Mouse (Mus musculus) megakaryocyte-erythroid progenitor cell, adult 5-6 weeks (primary cell): ENCODE results near the gene Gm2381. TPM values are rescaled to one million over a fixed set of nuclear protein-coding genes. Genes with fewer than 3 reads are reported as not detected.
"Not testable (repeated sequence)": the region's sequence is repeated elsewhere in the genome, so short reads cannot be mapped to it uniquely, and the experiment has no call there.

Experiments
- ATAC-seq: replicated peaks from 2 replicates; pipeline ENCODE4 v1.8.0; 2016; ENCODE audit warnings: mild to moderate bottlenecking, inconsistent platforms; ENCODE audit not compliant: severe bottlenecking, poor library complexity, low FRiP score, low TSS enrichment
- total RNA-seq, 2 experiments: library from RNA; stranded (forward) in 1 of 2; stranded (reverse) in 1 of 2; fragments of 200-1000, 215-1000 nt in 1 of 2; fragments of >200 nt in 1 of 2; fragmentation: Nextera tagmentation in 1 of 2; gene quantifications; 2 replicates each; pipeline ENCODE4 v1.2.3; 2014 to 2017

Gene Gm2381
- total RNA-seq (2014; fragmentation: Nextera tagmentation): not detected in 2 replicates
- not detected in 2 replicates for total RNA-seq (2017)

DNA sequence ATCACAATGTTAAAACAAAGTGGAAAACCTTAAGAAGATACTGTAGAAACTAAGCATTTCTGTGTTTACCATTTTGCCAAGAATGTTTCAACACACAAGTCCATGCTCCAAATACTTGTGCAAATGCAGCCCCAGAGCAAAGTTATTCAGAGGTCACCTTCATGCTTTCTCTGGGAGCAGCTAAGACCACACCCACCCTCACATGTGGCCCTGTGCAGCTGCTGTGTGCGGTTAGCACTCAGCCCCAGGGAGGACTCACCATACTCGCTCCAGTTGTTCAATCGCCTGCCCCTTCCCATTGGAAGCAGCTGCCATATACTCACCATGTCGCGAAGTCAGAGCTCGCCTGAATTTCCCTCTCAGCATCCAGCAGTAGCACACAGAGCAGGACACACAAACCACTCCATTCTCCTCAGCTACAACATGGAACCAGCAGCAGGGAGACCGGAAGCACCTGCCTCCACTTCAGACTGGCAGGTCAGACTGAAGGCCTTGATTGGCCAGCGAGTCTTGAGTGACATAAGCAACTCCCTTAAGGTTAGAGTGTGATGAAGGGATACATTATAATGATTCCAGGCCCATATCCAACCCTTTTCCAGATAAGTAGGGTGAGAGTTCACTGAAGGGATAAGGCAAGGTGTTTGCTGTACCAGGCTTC lies at the start of gene Gm2381:
TSS of gene Gm2381 (minus strand) at position 434 of the 658 bp plus-strand sequence.
- ATAC-seq: not testable (repeated sequence)

DNA sequence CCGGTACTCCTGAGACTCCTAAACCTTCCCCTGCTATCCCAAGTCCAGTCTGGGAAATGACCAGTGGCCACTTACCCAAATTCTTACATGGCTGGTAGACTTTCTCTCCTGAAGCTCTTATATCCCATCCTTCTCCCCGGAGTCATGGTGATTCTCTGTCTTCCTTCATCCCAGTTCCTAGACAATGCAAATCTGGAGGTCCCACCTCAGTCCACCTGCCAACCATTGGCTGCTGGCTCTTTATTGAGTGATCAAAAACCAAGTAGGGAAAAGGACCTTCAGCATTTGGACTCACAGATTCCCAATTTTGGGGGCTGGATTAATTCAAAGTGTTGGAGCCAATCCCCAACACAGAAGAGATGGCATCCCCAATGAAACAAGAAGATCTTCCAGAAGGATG lies 31.0 kb upstream of the Gm2381 start:
- ATAC-seq: not testable (repeated sequence)

GRCm38 (mm10) chr7:42878090-42878489 lies 11.1 kb upstream of the Gm2381 start:
- no peak for ATAC-seq

GRCm38 (mm10) chr7:42838366-42838765 lies 28.7 kb downstream of the Gm2381 start:
- ATAC-seq: not testable (repeated sequence)

GRCm38 (mm10) chr7:42832221-42832620 lies 34.8 kb downstream of the Gm2381 start:
- no peak for ATAC-seq

DNA sequence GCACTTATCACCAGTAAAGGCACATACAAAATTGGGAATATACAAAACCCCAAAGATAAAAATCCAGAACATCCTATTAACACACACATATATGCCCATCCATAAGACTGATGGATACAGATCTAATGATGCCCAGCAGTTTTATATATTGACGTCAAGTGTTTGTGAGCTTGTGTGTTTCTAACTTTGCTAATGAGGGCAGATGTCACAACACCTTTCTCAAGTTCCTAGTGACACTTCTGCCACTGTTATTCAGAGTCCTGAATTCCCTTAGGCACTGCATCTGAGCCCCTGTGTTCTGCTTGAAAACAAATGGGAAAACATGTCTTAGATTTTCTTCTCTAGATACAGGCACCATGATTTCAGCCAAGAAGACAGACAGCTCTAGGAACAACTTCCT lies 73.6 kb downstream of the Gm2381 start, which contains the start of gene Vmn2r62:
TSS of gene Vmn2r62 (minus strand) at position 101 of the 400 bp plus-strand sequence.
- ATAC-seq: not testable (repeated sequence)

Other genes with a start within 250 kb of the Gm2381 start
- gene Zfp976, start 224.6 kb downstream of the Gm2381 start, total RNA-seq (2014; fragmentation: Nextera tagmentation): 8.8 and 11.2 TPM in 2 replicates
- 3.0 and 9.3 TPM in 2 replicates for gene Zfp976, start 224.6 kb downstream of the Gm2381 start, total RNA-seq (2017)
- 6.7 and 6.9 TPM in 2 replicates for gene Zfp975, start 174.5 kb downstream of the Gm2381 start, total RNA-seq (2014; fragmentation: Nextera tagmentation)
- 1.6 and 5.6 TPM in 2 replicates for gene Zfp975, start 174.5 kb downstream of the Gm2381 start, total RNA-seq (2017)
- gene Gm17067, start 140.2 kb downstream of the Gm2381 start, total RNA-seq (2014; fragmentation: Nextera tagmentation): not detected in 2 replicates
- gene Gm17067, start 140.2 kb downstream of the Gm2381 start, total RNA-seq (2017): not detected in 2 replicates
- not detected in 2 replicates for gene Vmn2r62, start 73.7 kb downstream of the Gm2381 start, total RNA-seq (2014; fragmentation: Nextera tagmentation)
- not detected in 2 replicates for gene Vmn2r62, start 73.7 kb downstream of the Gm2381 start, total RNA-seq (2017)
- not detected in 2 replicates for gene Vmn2r63, start 66.6 kb upstream of the Gm2381 start, total RNA-seq (2014; fragmentation: Nextera tagmentation)
- not detected in 2 replicates for gene Vmn2r63, start 66.6 kb upstream of the Gm2381 start, total RNA-seq (2017)
- not detected in 2 replicates for gene Gm9268, start 151.5 kb upstream of the Gm2381 start, total RNA-seq (2014; fragmentation: Nextera tagmentation)
- not detected in 2 replicates for gene Gm9268, start 151.5 kb upstream of the Gm2381 start, total RNA-seq (2017)
- not detected in 2 replicates for gene Zfp936, start 247.0 kb upstream of the Gm2381 start, total RNA-seq (2014; fragmentation: Nextera tagmentation)
- gene Zfp936, start 247.0 kb upstream of the Gm2381 start, total RNA-seq (2017): not detected in 2 replicates